Mouse (Mus musculus) intestine, postnatal 0 days (tissue): ENCODE measurements at regions not wholly inside any gene's neighbourhood (a gene's known extent, or its start where the extent isn't known, plus 50 kb on each side); places are given as distances from the start of the nearest gene placed in this dataset.

Experiments
- ATAC-seq: fragments of 200-750 bp; cut with Nextera tagmentation; 2 replicates; pipeline ENCODE4 v1.8.0; 2017; ENCODE audit warnings: mild to moderate bottlenecking, moderate TSS enrichment, moderate library complexity
- H3K27ac ChIP-seq: fragments of 300-500 bp; sonication (generic); 2 replicates; pipeline ENCODE4 v1.5.1; 2014; ENCODE audit warnings: mild to moderate bottlenecking, low read depth, low read length, moderate library complexity
- H3K27me3 ChIP-seq: fragments of 300-500 bp; sonication (generic); replicated peaks from 2 replicates; pipeline ENCODE4 v1.6.1; 2014; ENCODE audit warnings: low read length, mixed read lengths; ENCODE audit not compliant: control insufficient read depth, insufficient read depth
- H3K36me3 ChIP-seq: fragments of 300-500 bp; sonication (generic); 2 replicates; pipeline ENCODE4 v1.6.1; 2014; ENCODE audit warnings: mild to moderate bottlenecking, moderate library complexity; ENCODE audit not compliant: control insufficient read depth, insufficient read depth
- H3K4me1 ChIP-seq: fragments of 300-500 bp; sonication (generic); replicated peaks from 2 replicates; pipeline ENCODE4 v1.6.1; 2014; ENCODE audit warnings: antibody characterized with exemption, low read length, mixed read lengths; ENCODE audit not compliant: control insufficient read depth, insufficient read depth
- H3K4me2 ChIP-seq: fragments of 300-500 bp; sonication (generic); replicated peaks from 2 replicates; pipeline ENCODE4 v1.6.1; 2014; ENCODE audit warnings: low read depth, mild to moderate bottlenecking, moderate library complexity
- H3K4me3 ChIP-seq: fragments of 300-500 bp; sonication (generic); 2 replicates; pipeline ENCODE4 v1.5.1; 2014; ENCODE audit warnings: low read depth, low read length
- H3K9ac ChIP-seq: fragments of 300-500 bp; sonication (generic); 2 replicates; pipeline ENCODE4 v1.6.1; 2014; ENCODE audit warnings: mild to moderate bottlenecking, low read depth, low read length
- H3K9me3 ChIP-seq: fragments of 300-500 bp; sonication (generic); 2 replicates; pipeline ENCODE4 v1.6.1; 2016; ENCODE audit warnings: mixed run types; ENCODE audit not compliant: control insufficient read depth
- CTCF ChIP-seq: sonication (generic); IDR thresholded peaks from 2 replicates; pipeline ENCODE4 v1.5.1; 2016; ENCODE audit warnings: low read depth, mild to moderate bottlenecking, control low read depth, antibody characterized with exemption, moderate library complexity
- WGBS: fragments of 180-500 bp; shearing (Covaris S2); extraction: QIAGEN DNeasy Blood & Tissue Kit; methylation state at CpG from one replicate; pipeline ENCODE4 v1.1.7; 2014; 5-methylcytosine and 5-hydroxymethylcytosine counted together

DNA sequence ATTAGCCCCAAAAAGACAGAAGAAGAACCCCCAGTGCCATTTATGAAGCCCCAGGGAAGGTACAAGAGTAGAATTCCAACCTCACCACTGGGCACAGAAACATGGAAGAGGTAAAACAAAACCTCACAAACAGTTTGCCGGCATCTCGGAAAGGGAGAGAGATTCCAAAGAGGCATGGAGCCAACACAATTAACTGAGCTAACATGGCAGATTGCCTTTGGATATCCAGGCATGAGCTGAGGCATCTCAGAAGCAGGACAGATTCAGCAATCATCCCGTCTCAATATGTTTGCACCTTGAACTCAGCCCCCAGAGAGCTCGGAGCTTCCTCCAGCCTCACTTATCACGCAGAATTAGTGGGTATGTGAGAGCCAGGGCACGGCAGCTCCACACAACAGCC is 78.3 kb downstream of the Olig3 start:
- ATAC-seq: no peak
- H3K27me3 ChIP-seq: no peaks in the 10 kb centered on the region
- no peaks in the 10 kb centered on the region for H3K4me1 ChIP-seq
- no peak overlapping the region for H3K9ac ChIP-seq
- H3K9me3 ChIP-seq: no peaks in the 10 kb centered on the region
- 76% methylated on average over 6 of the region's 6 CpGs for WGBS
- no peak overlapping the region for H3K27ac ChIP-seq
- no peak overlapping the region for H3K4me3 ChIP-seq
- no peaks in the 10 kb centered on the region for H3K36me3 ChIP-seq
- TF ChIP-seq CTCF: no peak
- no peak overlapping the region for H3K4me2 ChIP-seq

DNA sequence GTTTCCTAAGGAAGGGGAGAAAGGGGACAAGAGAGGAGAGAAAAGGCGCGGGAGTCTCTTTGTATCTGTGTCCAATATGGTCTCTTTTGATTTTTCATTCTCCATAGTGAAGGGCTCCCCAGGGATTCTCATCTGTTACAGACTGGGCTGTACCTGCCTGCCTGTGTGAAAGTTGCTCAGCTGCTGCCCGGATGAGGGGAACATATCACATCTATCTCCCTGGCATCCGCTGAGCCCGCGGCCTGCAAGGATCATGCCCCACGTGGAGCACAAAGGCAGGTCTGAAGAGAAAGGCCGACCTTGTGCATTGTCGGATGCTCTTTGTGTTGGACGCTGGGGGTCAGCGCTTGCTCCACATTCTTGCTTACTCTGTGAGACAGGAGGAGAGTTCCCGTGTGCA is 85.5 kb downstream of the Olig3 start:
- no peaks in the 10 kb centered on the region for H3K36me3 ChIP-seq
- ATAC-seq: no peak
- H3K4me2 ChIP-seq: no peak overlapping the region
- no peak overlapping the region for H3K9ac ChIP-seq
- H3K4me1 ChIP-seq: no peaks in the 10 kb centered on the region
- WGBS: 61% methylated on average over 12 of the region's 12 CpGs
- no peak for TF ChIP-seq CTCF
- no peaks in the 10 kb centered on the region for H3K27me3 ChIP-seq
- no peak overlapping the region for H3K27ac ChIP-seq
- no peak overlapping the region for H3K4me3 ChIP-seq
- no peaks in the 10 kb centered on the region for H3K9me3 ChIP-seq

DNA sequence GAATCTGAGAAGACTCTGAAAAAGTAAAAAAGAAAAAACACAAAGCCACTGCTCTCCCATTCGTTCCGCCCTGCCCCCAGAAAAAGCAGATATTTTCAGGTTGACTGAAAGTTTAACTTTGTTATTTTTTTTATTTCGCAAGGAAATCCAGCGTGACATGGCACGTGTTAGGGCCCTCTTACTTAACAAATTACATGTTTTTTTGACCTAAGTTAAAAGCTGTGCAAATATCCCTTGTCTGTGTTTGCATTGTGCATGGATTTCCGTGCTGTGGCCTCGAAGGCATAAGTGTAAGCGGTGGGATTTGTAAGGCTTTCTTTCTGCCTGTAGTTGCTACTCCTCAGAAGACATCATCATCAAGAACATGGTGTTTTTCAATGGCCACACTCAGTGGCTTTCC is 87.2 kb downstream of the Olig3 start:
- Histone ChIP-seq H3K9ac (no peak overlapping the region), H3K36me3 (no peaks in the 10 kb centered on the region), H3K9me3 (no peaks in the 10 kb centered on the region), H3K27me3 (no peaks in the 10 kb centered on the region), H3K4me1 (no peaks in the 10 kb centered on the region), H3K4me3 (no peak overlapping the region), H3K27ac (no peak overlapping the region), H3K4me2 (0 out of 2 replicates have a peak overlapping the region, but pooled peaks have one; percentile 9)
- TF ChIP-seq CTCF: no peak
- ATAC-seq: no peak
- 55% methylated on average over 8 of the region's 8 CpGs for WGBS

DNA sequence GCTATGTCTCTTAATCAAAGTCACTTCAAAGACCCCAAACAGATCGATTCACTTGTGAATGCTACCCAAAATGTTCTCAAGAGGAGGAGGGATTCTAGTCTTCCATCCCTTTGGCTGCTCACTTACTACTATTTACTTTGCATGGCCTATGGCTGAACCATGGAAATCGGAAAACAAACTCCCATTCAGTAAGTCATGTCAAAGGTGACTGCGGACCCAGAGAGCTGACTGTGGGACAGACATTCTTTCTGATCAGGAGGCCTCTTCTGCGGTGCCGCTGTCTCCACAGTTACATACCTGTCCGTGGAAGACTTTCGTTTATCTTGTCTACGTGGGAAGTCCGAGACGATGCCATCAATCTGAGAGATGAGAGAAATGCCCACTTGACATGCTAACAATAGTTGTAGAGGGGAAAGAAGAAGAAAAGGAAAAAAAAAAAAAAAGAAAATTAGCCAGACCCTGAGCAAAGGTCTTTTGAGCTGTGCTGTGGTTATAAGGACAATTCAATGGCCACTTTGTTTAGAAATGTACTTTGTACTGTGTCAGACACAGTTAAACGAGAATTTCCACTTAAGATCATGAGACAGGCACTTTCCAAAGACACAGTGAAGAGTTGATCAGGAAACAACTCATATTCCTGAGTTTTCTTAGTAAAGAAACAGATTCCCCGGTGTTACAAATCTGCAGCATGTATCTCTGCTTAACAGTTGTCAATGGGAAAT is 92.7 kb downstream of the Olig3 start:
- no peak overlapping the region; the same call in 1 of the 2 replicates for H3K27ac ChIP-seq
- no peaks in the 10 kb centered on the region for H3K9me3 ChIP-seq
- no peak overlapping the region for H3K9ac ChIP-seq
- H3K36me3 ChIP-seq: no peaks in the 10 kb centered on the region
- peak; percentile 85 for ATAC-seq
- 36% methylated on average over 12 of the region's 12 CpGs for WGBS
- H3K4me2 ChIP-seq: peak overlapping the region; percentile 49
- H3K27me3 ChIP-seq: no peaks in the 10 kb centered on the region
- peak overlapping the region; percentile 16 for H3K4me3 ChIP-seq
- peaks cover 3% of the 10 kb centered on the region; the same call in 1 of the 2 replicates for H3K4me1 ChIP-seq
- no peak for TF ChIP-seq CTCF

DNA sequence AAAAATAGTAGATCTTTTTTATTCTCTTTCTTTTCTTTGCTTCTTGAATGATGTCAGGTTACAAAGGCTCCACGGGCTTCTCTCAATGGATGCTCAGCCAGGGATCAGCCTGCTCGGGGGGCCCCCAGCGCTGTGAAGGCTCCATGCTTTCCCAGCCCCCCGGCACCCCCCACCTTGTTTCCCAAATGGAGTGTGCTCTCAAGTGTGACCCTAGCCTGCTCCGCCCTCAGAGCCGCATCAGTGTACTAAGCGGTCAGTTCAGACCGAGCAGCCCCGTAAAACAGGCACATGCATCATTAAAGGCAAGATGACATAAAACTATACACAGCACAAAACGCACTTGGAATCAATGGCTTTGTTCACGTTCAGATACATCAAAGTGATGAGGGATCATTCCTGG is 102.7 kb downstream of the Olig3 start:
- Histone ChIP-seq H3K36me3 (no peaks in the 10 kb centered on the region), H3K4me2 (no peak overlapping the region), H3K27me3 (no peaks in the 10 kb centered on the region), H3K4me1 (no peaks in the 10 kb centered on the region), H3K9me3 (no peaks in the 10 kb centered on the region), H3K27ac (no peak overlapping the region), H3K9ac (no peak overlapping the region), H3K4me3 (no peak overlapping the region)
- no peak for TF ChIP-seq CTCF
- ATAC-seq: no peak
- WGBS: 70% methylated on average over 11 of the region's 11 CpGs

DNA sequence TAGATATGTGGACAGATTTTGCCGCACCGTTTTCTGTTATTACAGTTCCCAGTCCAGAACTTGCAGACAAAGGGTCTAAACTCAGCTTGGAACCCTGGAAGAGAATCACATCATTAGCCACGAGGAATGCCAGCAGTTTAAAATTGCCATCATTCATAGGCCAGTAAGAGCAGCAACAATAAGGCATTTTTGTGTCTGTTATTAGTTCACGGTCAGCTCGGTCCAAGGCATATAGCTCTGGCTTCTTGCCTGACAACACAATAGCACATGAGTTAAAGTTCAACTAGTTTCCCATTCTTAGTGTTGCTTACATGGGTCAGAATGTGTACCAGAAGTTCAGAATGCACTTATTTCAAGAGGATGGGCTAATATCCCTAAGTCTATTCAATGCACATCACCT is 103.4 kb downstream of the Olig3 start:
- Histone ChIP-seq H3K4me1 (no peaks in the 10 kb centered on the region), H3K27ac (no peak overlapping the region), H3K9ac (no peak overlapping the region), H3K4me2 (no peak overlapping the region), H3K27me3 (no peaks in the 10 kb centered on the region), H3K4me3 (no peak overlapping the region), H3K36me3 (no peaks in the 10 kb centered on the region), H3K9me3 (no peaks in the 10 kb centered on the region)
- 75% methylated on average over 5 of the region's 5 CpGs for WGBS
- TF ChIP-seq CTCF: no peak
- no peak for ATAC-seq
